Mouse (Mus musculus) lung, postnatal 0 days (tissue): ENCODE results near the gene Steap1. TPM values are rescaled to one million over a fixed set of nuclear protein-coding genes. Genes with fewer than 3 reads are reported as not detected.

Experiments
- ATAC-seq: fragments of 200-750 bp; cut with Nextera tagmentation; 2 replicates; pipeline ENCODE4 v1.8.0; 2017; ENCODE audit warnings: moderate library complexity
- DNase-seq: peaks from one replicate; pipeline ENCODE4 v3.0.0-alpha.2; 2016; ENCODE audit warnings: low spot score
- H3K27ac ChIP-seq: fragments of 300-500 bp; sonication (generic); 2 replicates; pipeline ENCODE4 v1.5.1; 2014; ENCODE audit warnings: antibody characterized with exemption, mild to moderate bottlenecking, low read length, mixed read lengths
- H3K27me3 ChIP-seq: fragments of 300-500 bp; sonication (generic); replicated peaks from 2 replicates; pipeline ENCODE4 v1.6.1; 2014; ENCODE audit warnings: low read length, mixed read lengths; ENCODE audit not compliant: insufficient read depth
- H3K36me3 ChIP-seq: fragments of 300-500 bp; sonication (generic); 2 replicates; pipeline ENCODE4 v1.6.1; 2014; ENCODE audit warnings: low read length, mixed read lengths; ENCODE audit not compliant: insufficient read depth
- H3K4me1 ChIP-seq: fragments of 300-500 bp; sonication (generic); 2 replicates; pipeline ENCODE4 v1.6.1; 2014; ENCODE audit warnings: antibody characterized with exemption, low read depth, low read length, mixed read lengths; ENCODE audit not compliant: insufficient read depth
- H3K4me2 ChIP-seq: fragments of 300-500 bp; sonication (generic); replicated peaks from 2 replicates; pipeline ENCODE4 v1.6.1; 2014; ENCODE audit warnings: low read depth, mild to moderate bottlenecking, low read length, moderate library complexity, mixed read lengths
- H3K4me3 ChIP-seq: fragments of 300-500 bp; sonication (generic); 2 replicates; pipeline ENCODE4 v1.5.1; 2014; ENCODE audit warnings: low read depth, low read length
- H3K9ac ChIP-seq: fragments of 300-500 bp; sonication (generic); replicated peaks from 2 replicates; pipeline ENCODE4 v1.6.1; 2014; ENCODE audit warnings: low read depth, mild to moderate bottlenecking
- H3K9me3 ChIP-seq: fragments of 300-500 bp; sonication (generic); 2 replicates; pipeline ENCODE4 v1.6.1; 2016; ENCODE audit warnings: low read length, mixed read lengths
- CTCF ChIP-seq: IDR thresholded peaks from 2 replicates; pipeline ENCODE4 v1.5.1; 2016; ENCODE audit warnings: antibody characterized with exemption, mild to moderate bottlenecking
- EP300 ChIP-seq: IDR thresholded peaks from 2 replicates; pipeline ENCODE4 v1.6.1; 2016; ENCODE audit warnings: antibody characterized with exemption, mild to moderate bottlenecking, control low read depth
- WGBS: fragments of 180-500 bp; shearing (Covaris S2); extraction: QIAGEN DNeasy Blood & Tissue Kit; methylation state at CpG from one replicate; pipeline ENCODE4 v1.1.7; 2014; 5-methylcytosine and 5-hydroxymethylcytosine counted together
- polyA plus RNA-seq: library from polyadenylated mRNA; unstranded; fragments of >200 nt; fragmentation: Nextera tagmentation; extraction: Ambion mirVana; gene quantifications from 2 replicates; pipeline ENCODE4 v1.2.1, GENCODE M21; 2015

The Steap1 gene
- 4.0 and 4.1 TPM in 2 replicates for polyA plus RNA-seq

- no peak within 1 kb of the TSS for H3K27ac ChIP-seq
- 0 out of 2 replicates have a peak, but pooled peaks cover 4% of the 10 kb centered on the region for H3K4me1 ChIP-seq
- ATAC-seq (peak; percentile 97), DNase-seq (peak; percentile 81)
- no peak within 1 kb of the TSS for H3K9ac ChIP-seq
- H3K4me2 ChIP-seq = peak within 1 kb of the TSS; percentile 99
- WGBS = 3% methylated on average over 73 of the region's 75 CpGs
- H3K4me3 ChIP-seq = peak within 1 kb of the TSS; percentile 51
- no peaks in the 10 kb centered on the region for H3K9me3 ChIP-seq
- TF ChIP-seq CTCF (peak; percentile 94), EP300 (no peak)
- no peaks in the 10 kb centered on the region for H3K36me3 ChIP-seq
- no peaks in the 10 kb centered on the region; the same call in 1 of the 2 replicates for H3K27me3 ChIP-seq
Measured at GRCm38 (mm10) chr5:5748866-5749682, at the start of gene Steap1. Gene Steap1 (minus strand): TSS chr5:5749326.

- WGBS = 77% methylated on average over 2 of the region's 2 CpGs
- Histone ChIP-seq H3K4me3 (no peak overlapping the region), H3K4me2 (no peak overlapping the region), H3K9ac (no peak overlapping the region), H3K9me3 (no peaks in the 10 kb centered on the region), H3K36me3 (no peaks in the 10 kb centered on the region), H3K27ac (no peak overlapping the region), H3K4me1 (no peaks in the 10 kb centered on the region), H3K27me3 (no peaks in the 10 kb centered on the region)
- TF ChIP-seq CTCF (no peak), EP300 (no peak)
- ATAC-seq (no peak), DNase-seq (peak; percentile 1)
Measured at GRCm38 (mm10) chr5:5787106-5787505, 38.0 kb upstream of the Steap1 start.

- 67% methylated on average over 3 of the region's 3 CpGs for WGBS
- no peak overlapping the region for H3K27ac ChIP-seq
- no peaks in the 10 kb centered on the region for H3K4me1 ChIP-seq
- H3K36me3 ChIP-seq = no peaks in the 10 kb centered on the region
- H3K4me3 ChIP-seq = no peak overlapping the region
- TF ChIP-seq CTCF = peak; percentile 14; the same call in 1 of the 2 replicates
- TF ChIP-seq EP300 = no peak
- H3K9ac ChIP-seq = no peak overlapping the region
- DNase-seq (no peak), ATAC-seq (no peak)
- no peaks in the 10 kb centered on the region for H3K9me3 ChIP-seq
- no peak overlapping the region for H3K4me2 ChIP-seq
- H3K27me3 ChIP-seq = no peaks in the 10 kb centered on the region
Measured at GRCm38 (mm10) chr5:5756392-5757019, 7.4 kb upstream of the Steap1 start.

GRCm38 (mm10) chr5:5755039-5755438 lies 5.9 kb upstream of the Steap1 start:
- Histone ChIP-seq H3K27me3 (no peaks in the 10 kb centered on the region), H3K4me1 (no peaks in the 10 kb centered on the region), H3K9ac (no peak overlapping the region), H3K36me3 (no peaks in the 10 kb centered on the region), H3K9me3 (no peaks in the 10 kb centered on the region), H3K4me2 (no peak overlapping the region), H3K27ac (no peak overlapping the region), H3K4me3 (no peak overlapping the region)
- WGBS = 2% methylated on average over 9 of the region's 9 CpGs
- ATAC-seq (no peak), DNase-seq (peak; percentile 65)
- TF ChIP-seq EP300 = no peak
- TF ChIP-seq CTCF = peak; percentile 82

- Histone ChIP-seq H3K36me3 (no peaks in the 10 kb centered on the region), H3K27ac (no peak overlapping the region), H3K9me3 (no peaks in the 10 kb centered on the region), H3K4me3 (peak overlapping the region; percentile 51), H3K4me1 (0 out of 2 replicates have a peak, but pooled peaks cover 4% of the 10 kb centered on the region), H3K4me2 (peak overlapping the region; percentile 99), H3K9ac (no peak overlapping the region), H3K27me3 (no peaks in the 10 kb centered on the region; the same call in 1 of the 2 replicates)
- under 1% methylated on average over 13 of the region's 13 CpGs for WGBS
- no peak for TF ChIP-seq EP300
- peak; percentile 74 for TF ChIP-seq CTCF
- DNase-seq (peak; percentile 71), ATAC-seq (peak; percentile 62)
Measured at GRCm38 (mm10) chr5:5749772-5750222, 671 bp upstream of the Steap1 start.

GRCm38 (mm10) chr5:5734445-5734844 lies 14.7 kb downstream of the Steap1 start:
- DNase-seq = no peak
- 92% methylated on average over 9 of the region's 9 CpGs for WGBS
- no peaks in the 10 kb centered on the region for H3K9me3 ChIP-seq

More at GRCm38 (mm10) chr5:5734445-5734844, 14.7 kb downstream of the Steap1 start:
- Histone ChIP-seq H3K36me3 (no peaks in the 10 kb centered on the region), H3K4me1 (no peaks in the 10 kb centered on the region), H3K4me2 (no peak overlapping the region), H3K4me3 (no peak overlapping the region), H3K27me3 (no peaks in the 10 kb centered on the region), H3K9ac (no peak overlapping the region), H3K27ac (no peak overlapping the region)
- ATAC-seq = no peak
- no peak for TF ChIP-seq EP300
- TF ChIP-seq CTCF = no peak
